Comparison of ENCODE assay signal across 8 mouse cellular contexts in genomic region chr11:119490861-119491689, GRCm38 (mm10). TPM values are rescaled to one million over a fixed set of nuclear protein-coding genes. Genes with fewer than 3 reads are reported as not detected.
DNase-seq lines count a peak whose midpoint lies in the region; ATAC-seq and TF ChIP-seq lines count a peak whose summit lies in the region.

Gene Endov, plus strand, starts transcription at chr11:119491347.

- peak within 1 kb of the TSS; percentile 93 for H3K4me2 ChIP-seq in CH12.LX (ENCODE audit: insufficient read depth, low read depth, poor library complexity, severe bottlenecking)
- H3K4me2 ChIP-seq in forebrain, embryonic 11.5 days (ENCODE audit: low read depth, low read length, severe bottlenecking), result peak within 1 kb of the TSS; percentile 91
- H3K4me2 ChIP-seq in heart, embryonic 16.5 days (ENCODE audit: low read depth, low read length), result peak within 1 kb of the TSS; percentile 95
- H3K4me2 ChIP-seq in liver, embryonic 15.5 days, result peak within 1 kb of the TSS; percentile 99
- peak within 1 kb of the TSS; percentile 86 for H3K4me2 ChIP-seq in neural tube, embryonic 12.5 days (replicated peaks)

- TF ChIP-seq EP300 in CH12.LX (IDR thresholded peaks at IDR 0.05; ENCODE audit: low read length), result no peak

- H3K4me1 ChIP-seq in CH12.LX (ENCODE audit: control insufficient read depth in 1 of 2, insufficient read depth in 2 of 2), result peaks cover 5 to 21% of the 10 kb centered on the region in 2 experiments; a peak in 3 of 4 replicates
- peaks cover 8% of the 10 kb centered on the region for H3K4me1 ChIP-seq in forebrain, embryonic 11.5 days (replicated peaks; ENCODE audit: control insufficient read depth, insufficient read depth, low read length)
- H3K4me1 ChIP-seq in heart, embryonic 16.5 days (ENCODE audit: control insufficient read depth, insufficient read depth, low read length), result peaks cover 12% of the 10 kb centered on the region
- H3K4me1 ChIP-seq in liver, embryonic 15.5 days (replicated peaks), result peaks cover 31% of the 10 kb centered on the region
- H3K4me1 ChIP-seq in neural tube, embryonic 12.5 days, result peaks cover 22% of the 10 kb centered on the region

- dilution Hi-C loops in CH12.LX (cut with MboI; ENCODE audit: extremely low pct_ligation_motif_present, extremely low pct_unique_long_range_greater_than_20kb, low sequenced_read_pairs), result no loop called here

- no peaks in the 10 kb centered on the region for H3K27me3 ChIP-seq in CH12.LX (replicated peaks)
- H3K27me3 ChIP-seq in forebrain, embryonic 11.5 days (ENCODE audit: control insufficient read depth, insufficient read depth, low read length), result no peaks in the 10 kb centered on the region
- H3K27me3 ChIP-seq in heart, embryonic 16.5 days (ENCODE audit: control insufficient read depth, insufficient read depth, low read length), result no peaks in the 10 kb centered on the region
- no peaks in the 10 kb centered on the region for H3K27me3 ChIP-seq in liver, embryonic 15.5 days
- H3K27me3 ChIP-seq in neural tube, embryonic 12.5 days (replicated peaks), result no peaks in the 10 kb centered on the region

- H3K4me3 ChIP-seq in CH12.LX (replicated peaks in 1 of 3; ENCODE audit: low read depth in 2 of 3, low read length in 2 of 3, poor library complexity in 1 of 3), result peak within 1 kb of the TSS; percentile 70 to 88 (median 84)
- H3K4me3 ChIP-seq in forebrain, embryonic 11.5 days (ENCODE audit: low read depth, low read length), result peak within 1 kb of the TSS; percentile 84
- H3K4me3 ChIP-seq in heart, embryonic 16.5 days (ENCODE audit: low read length), result peak within 1 kb of the TSS; percentile 71
- peak within 1 kb of the TSS; percentile 95 for H3K4me3 ChIP-seq in liver, embryonic 15.5 days (replicated peaks)
- peak within 1 kb of the TSS; percentile 76 for H3K4me3 ChIP-seq in neural tube, embryonic 12.5 days

- H3K36me3 ChIP-seq in CH12.LX (replicated peaks in 1 of 2; ENCODE audit: control insufficient read depth in 1 of 2, insufficient read depth in 1 of 2, low read length in 1 of 2), result peaks cover 20 to 61% of the 10 kb centered on the region in 2 experiments
- no peaks in the 10 kb centered on the region for H3K36me3 ChIP-seq in forebrain, embryonic 11.5 days (ENCODE audit: control insufficient read depth, insufficient read depth, low read length)
- H3K36me3 ChIP-seq in heart, embryonic 16.5 days (ENCODE audit: control insufficient read depth, insufficient read depth), result peaks cover 8% of the 10 kb centered on the region
- peaks cover 7% of the 10 kb centered on the region; the same call in 1 of the 2 replicates for H3K36me3 ChIP-seq in liver, embryonic 15.5 days (replicated peaks)
- peaks cover 3% of the 10 kb centered on the region; the same call in 1 of the 2 replicates for H3K36me3 ChIP-seq in neural tube, embryonic 12.5 days

- peak; percentile 74 for TF ChIP-seq RAD21 in CH12.LX (IDR thresholded peaks at IDR 0.05; ENCODE audit: low read depth, low read length)

- peak within 1 kb of the TSS; percentile 60 for H3K27ac ChIP-seq in CH12.LX (ENCODE audit: insufficient read depth, low read depth)
- H3K27ac ChIP-seq in forebrain, embryonic 11.5 days (ENCODE audit: low read depth, low read length), result peak within 1 kb of the TSS; percentile 88
- H3K27ac ChIP-seq in heart, embryonic 16.5 days (ENCODE audit: low read length), result peak within 1 kb of the TSS; percentile 90
- peak within 1 kb of the TSS; percentile 86 for H3K27ac ChIP-seq in liver, embryonic 15.5 days (replicated peaks)
- peak within 1 kb of the TSS; percentile 77 for H3K27ac ChIP-seq in neural tube, embryonic 12.5 days

- peak; percentile 93 for TF ChIP-seq POLR2A in CH12.LX (IDR thresholded peaks at IDR 0.05; ENCODE audit: low read depth, low read length)

- peaks cover 12% of the 10 kb centered on the region for H3K79me2 ChIP-seq in CH12.LX (replicated peaks; ENCODE audit: control insufficient read depth, extremely low read depth, insufficient read depth, poor library complexity, severe bottlenecking)

- under 1% methylated on average over 66 of the region's 66 CpGs for WGBS in forebrain, embryonic 11.5 days
- WGBS in heart, embryonic 16.5 days, result under 1% methylated on average over 66 of the region's 66 CpGs
- 1% methylated on average over 66 of the region's 66 CpGs for WGBS in liver, embryonic 15.5 days (ENCODE audit: insufficient replicate concordance)
- 1% methylated on average over 66 of the region's 66 CpGs for WGBS in neural tube, embryonic 12.5 days

- peak; percentile 95 for ATAC-seq in forebrain, embryonic 11.5 days (replicated peaks; ENCODE audit: low FRiP score)
- ATAC-seq in heart, embryonic 16.5 days (replicated peaks; ENCODE audit: extremely low read depth, insufficient read depth, low FRiP score), result peak; percentile 95
- peak; percentile 95 for ATAC-seq in liver, embryonic 15.5 days (ENCODE audit: insufficient read depth)
- ATAC-seq in neural tube, embryonic 12.5 days (ENCODE audit: low FRiP score, low read depth), result peak; percentile 92

- in situ Hi-C loops in CH12.LX (cut with MboI; ENCODE audit: low pct_ligation_motif_present, low pct_unique_long_range_greater_than_20kb, low sequenced_read_pairs), result loop anchor here (10.0 kb wide), 1 partner anchor 494 kb away; no protein-coding TSS in a partner anchor

- H3K9ac ChIP-seq in CH12.LX (ENCODE audit: insufficient read depth, low read depth), result peak within 1 kb of the TSS; percentile 97
- peak within 1 kb of the TSS; percentile 92 for H3K9ac ChIP-seq in forebrain, embryonic 11.5 days (ENCODE audit: low read length)
- H3K9ac ChIP-seq in heart, embryonic 16.5 days (ENCODE audit: low read length), result peak within 1 kb of the TSS; percentile 81
- H3K9ac ChIP-seq in liver, embryonic 15.5 days, result peak within 1 kb of the TSS; percentile 82
- H3K9ac ChIP-seq in neural tube, embryonic 12.5 days, result peak within 1 kb of the TSS; percentile 88

- peak; percentile 98 for DNase-seq in CH12.LX (ENCODE audit: extremely low read depth)
- peak; percentile 95 for DNase-seq in c-Kit-positive CD71-positive TER-119-negative erythroid progenitor cells, embryonic 14.5 days (ENCODE audit: low read depth)
- peak; percentile 99 for DNase-seq in forebrain, embryonic 11.5 days (ENCODE audit: low spot score)
- DNase-seq in kidney, postnatal 36 days, result peak; percentile 98 to 100
- DNase-seq in telencephalon, adult 2 months (ENCODE audit: low read depth, low spot score), result peak; percentile 97

- TF ChIP-seq CTCF in CH12.LX (conservative IDR thresholded peaks at IDR 0.05 in 1 of 2, IDR thresholded peaks at IDR 0.05 in 1 of 2; ENCODE audit: low read depth in 2 of 2, low read length in 2 of 2), result peak; percentile 30 to 98; a peak in 2 of 4 replicates

- no peaks in the 10 kb centered on the region for H3K9me3 ChIP-seq in CH12.LX (replicated peaks; ENCODE audit: low read length)
- H3K9me3 ChIP-seq in forebrain, embryonic 11.5 days (ENCODE audit: control insufficient read depth, low read length), result no peaks in the 10 kb centered on the region
- H3K9me3 ChIP-seq in heart, embryonic 16.5 days (replicated peaks; ENCODE audit: control insufficient read depth, low read length), result no peaks in the 10 kb centered on the region
- no peaks in the 10 kb centered on the region for H3K9me3 ChIP-seq in liver, embryonic 15.5 days (replicated peaks)
- no peaks in the 10 kb centered on the region for H3K9me3 ChIP-seq in neural tube, embryonic 12.5 days

TF ChIP-seq in CH12.LX, 34 proteins besides CTCF, POLR2A, EP300 and RAD21 (continues in another document):
- TF ChIP-seq JUN (IDR thresholded peaks at IDR 0.05; ENCODE audit: insufficient read depth, low read depth, low read length), result no peak
- 0 out of 2 replicates have a peak, but pooled peaks have one; percentile 25 for TF ChIP-seq RCOR1 (conservative IDR thresholded peaks at IDR 0.05; ENCODE audit: low read depth, low read length)
- no peak for TF ChIP-seq MAFK (IDR thresholded peaks at IDR 0.05; ENCODE audit: insufficient replicate concordance, low read length)
- peak; percentile 91 for TF ChIP-seq MYC (IDR thresholded peaks at IDR 0.05; ENCODE audit: low read depth, low read length)
- peak; percentile 57 for TF ChIP-seq NRF1 (IDR thresholded peaks at IDR 0.05; ENCODE audit: low read depth, low read length)
- TF ChIP-seq GABPA (IDR thresholded peaks at IDR 0.05; ENCODE audit: insufficient replicate concordance, low read depth, low read length), result peak; percentile 54; the same call in 1 of the 2 replicates
- TF ChIP-seq MAX (IDR thresholded peaks at IDR 0.05; ENCODE audit: low read length), result peak; percentile 90
- TF ChIP-seq USF2 (conservative IDR thresholded peaks at IDR 0.05; ENCODE audit: low read depth, low read length), result no peak
- peak; percentile 90 for TF ChIP-seq KAT2A (IDR thresholded peaks at IDR 0.05; ENCODE audit: insufficient replicate concordance, low read length)
- TF ChIP-seq MXI1 (IDR thresholded peaks at IDR 0.05; ENCODE audit: low read depth, low read length), result peak; percentile 95
- TF ChIP-seq TCF12 (IDR thresholded peaks at IDR 0.05; ENCODE audit: low read depth, low read length), result peak; percentile 87
- TF ChIP-seq POLR2AphosphoS2 (IDR thresholded peaks at IDR 0.05; ENCODE audit: low read depth, low read length), result no peak; the same call in 1 of the 2 replicates
- 0 out of 2 replicates have a peak, but pooled peaks have one; percentile 28 for TF ChIP-seq CHD1 (IDR thresholded peaks at IDR 0.05; ENCODE audit: low read depth, low read length)
- peak; percentile 89 for TF ChIP-seq SIN3A (IDR thresholded peaks at IDR 0.05; ENCODE audit: low read length)
- peak; percentile 61; the same call in 1 of the 2 replicates for TF ChIP-seq CHD2 (IDR thresholded peaks at IDR 0.05; ENCODE audit: low read length)
- no peak for TF ChIP-seq ZKSCAN1 (IDR thresholded peaks at IDR 0.05; ENCODE audit: borderline replicate concordance, low read depth, low read length)
- TF ChIP-seq ZMIZ1 (IDR thresholded peaks at IDR 0.05; ENCODE audit: low read depth, low read length), result peak; percentile 22; the same call in 1 of the 2 replicates
- TF ChIP-seq SMC3 (IDR thresholded peaks at IDR 0.05; ENCODE audit: low read depth, low read length), result peak; percentile 85
- TF ChIP-seq TBP (conservative IDR thresholded peaks at IDR 0.05; ENCODE audit: low read depth, low read length), result 0 out of 2 replicates have a peak, but pooled peaks have one; percentile 53
- TF ChIP-seq ZNF384 (IDR thresholded peaks at IDR 0.05; ENCODE audit: low read depth, low read length), result no peak
- TF ChIP-seq UBTF (IDR thresholded peaks at IDR 0.05; ENCODE audit: low read depth, low read length), result peak; percentile 92

RNA-seq across cellular contexts. Expression of gene Endov, which starts in this region (rescaled TPM):
- 13.3 and 18.5 TPM in 2 replicates for total RNA-seq in CH12.LX (2012; rRNA removed)
- total RNA-seq in CH12.LX (2014; rRNA removed), result 13.0 and 13.5 TPM in 2 replicates
- 12.0 and 13.3 TPM in 2 replicates for polyA plus RNA-seq in CH12.LX (2012; ENCODE audit: insufficient read length, low read depth)
- polyA plus RNA-seq in forebrain, embryonic 11.5 days (2014; fragmentation: Nextera tagmentation; extraction: Ambion mirVana), result 18.4 and 21.0 TPM in 2 replicates
- 9.6 and 11.1 TPM in 2 replicates for polyA plus RNA-seq in heart, embryonic 16.5 days (2015; fragmentation: Nextera tagmentation; extraction: Ambion mirVana)
- 5.3 and 5.8 TPM in 2 replicates for polyA plus RNA-seq in liver, embryonic 15.5 days (2015; fragmentation: Nextera tagmentation; extraction: Ambion mirVana)
- polyA plus RNA-seq in neural tube, embryonic 12.5 days (2016; fragmentation: Nextera tagmentation; extraction: Ambion mirVana), result 24.0 and 26.1 TPM in 2 replicates

Comparison
In these comparisons a context has a peak if more than half of its experiments do, and no peak if none do; other contexts are left out.
1. Peak in every context shown above with its lines: DNase-seq, ATAC-seq, H3K4me3 ChIP-seq and H3K27ac ChIP-seq.